Mouse (Mus musculus): ENCODE results near the gene Vwce. TPM values are rescaled to one million over a fixed set of nuclear protein-coding genes. Genes with fewer than 3 reads are reported as not detected.

Gene Vwce
- total and polyA plus RNA-seq, 2 experiments from 2014 or later = 1.3 to 1.7 TPM

DNA sequence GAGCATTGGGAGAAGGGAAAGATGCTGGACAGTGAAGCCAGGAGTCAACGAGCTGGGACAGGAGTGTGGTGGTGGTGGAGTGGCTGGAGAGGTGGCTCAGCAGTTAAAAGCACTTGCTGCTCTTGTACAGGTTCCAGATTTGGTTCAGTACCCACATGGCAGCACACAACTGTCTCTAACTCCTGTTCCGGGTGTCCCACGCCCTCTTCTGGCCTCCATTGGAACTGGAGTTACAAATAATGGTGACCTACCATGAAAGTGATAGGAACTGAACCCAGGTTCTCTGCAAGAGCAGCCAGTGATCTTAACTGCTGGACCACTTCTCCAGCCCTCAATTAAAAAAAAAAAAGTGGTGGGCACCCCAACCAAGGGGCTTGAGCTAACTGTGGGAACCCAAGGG is 35.8 kb upstream of the Vwce start:
- 38% methylated on average over 3 of the region's 3 CpGs for WGBS
- no peak for ATAC-seq
- Histone ChIP-seq H3K36me3 (ENCODE audit: insufficient read depth, low read length) (peaks cover 26% of the 10 kb centered on the region; the same call in 1 of the 2 replicates), H3K27ac (no peak overlapping the region), H3K4me3 (ENCODE audit: low read length) (no peak overlapping the region), H3K4me1 (ENCODE audit: insufficient read depth, low read length) (0 out of 2 replicates have a peak, but pooled peaks cover 4% of the 10 kb centered on the region), H3K9ac (replicated peaks; ENCODE audit: low read length) (no peak overlapping the region), H3K4me2 (ENCODE audit: low read depth, low read length) (no peak overlapping the region), H3K27me3 (ENCODE audit: insufficient read depth, low read length) (no peaks in the 10 kb centered on the region), H3K9me3 (ENCODE audit: low read length) (no peaks in the 10 kb centered on the region)
- no peak for DNase-seq (ENCODE audit: low spot score)
- TF ChIP-seq CTCF (IDR thresholded peaks at IDR 0.05; ENCODE audit: low read depth) = peak; percentile 9; the same call in 1 of the 2 replicates

- H3K27ac ChIP-seq = no peak overlapping the region
- H3K36me3 ChIP-seq (ENCODE audit: insufficient read depth, low read length) = peaks cover 22% of the 10 kb centered on the region; the same call in 1 of the 2 replicates
- no peak overlapping the region for H3K4me3 ChIP-seq (ENCODE audit: low read length)
- 92% methylated on average over 2 of the region's 2 CpGs for WGBS
- no peak overlapping the region for H3K9ac ChIP-seq (replicated peaks; ENCODE audit: low read length)
- H3K27me3 ChIP-seq (ENCODE audit: insufficient read depth, low read length) = no peaks in the 10 kb centered on the region
- no peak for DNase-seq (ENCODE audit: low spot score)
- H3K4me2 ChIP-seq (ENCODE audit: low read depth, low read length) = no peak overlapping the region
- H3K4me1 ChIP-seq (ENCODE audit: insufficient read depth, low read length) = 0 out of 2 replicates have a peak, but pooled peaks cover 4% of the 10 kb centered on the region
- no peak for ATAC-seq
- no peak for TF ChIP-seq CTCF (IDR thresholded peaks at IDR 0.05; ENCODE audit: low read depth)
- H3K9me3 ChIP-seq (ENCODE audit: low read length) = no peaks in the 10 kb centered on the region
Measured at GRCm38 (mm10) chr19:10599648-10600047, 34.4 kb upstream of the Vwce start.

DNA sequence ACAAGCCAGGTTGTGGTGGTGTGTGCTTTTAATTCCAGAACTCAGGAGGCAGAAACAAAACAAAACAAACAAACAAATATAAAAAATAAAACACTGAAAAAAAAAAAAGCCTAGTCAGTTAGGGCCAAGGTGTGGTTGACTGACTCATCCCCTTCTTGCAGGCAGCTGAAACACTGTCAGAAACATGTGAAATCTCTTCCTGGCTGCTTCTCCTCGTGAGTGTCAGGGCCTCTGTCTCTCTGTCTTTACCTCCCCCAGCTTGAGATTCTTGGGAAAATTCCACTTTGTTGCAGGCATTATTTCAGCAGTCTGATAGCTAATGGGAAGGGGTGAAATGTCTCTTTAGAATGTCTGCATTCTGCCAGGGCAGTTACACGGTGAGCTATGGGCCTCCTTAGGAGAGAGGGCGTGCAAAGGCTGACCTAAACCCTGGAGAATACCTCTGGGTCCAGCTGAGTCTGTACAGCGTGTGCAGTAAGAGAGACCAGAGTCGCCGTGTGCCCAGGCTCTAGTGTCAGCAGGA is 31.7 kb upstream of the Vwce start:
- H3K27me3 ChIP-seq (ENCODE audit: insufficient read depth, low read length) = no peaks in the 10 kb centered on the region
- 1% methylated on average over 6 of the region's 6 CpGs for WGBS

GRCm38 (mm10) chr19:10602787-10603186 is 31.2 kb upstream of the Vwce start:
- H3K9ac ChIP-seq (replicated peaks; ENCODE audit: low read length) = peak overlapping the region; percentile 52
- peak; percentile 95 for DNase-seq (ENCODE audit: low spot score)
- peak overlapping the region; percentile 22 for H3K4me3 ChIP-seq (ENCODE audit: low read length)
- H3K27me3 ChIP-seq (ENCODE audit: insufficient read depth, low read length) = no peaks in the 10 kb centered on the region
- peak; percentile 57 for ATAC-seq
- peaks cover 20% of the 10 kb centered on the region; the same call in 1 of the 2 replicates for H3K36me3 ChIP-seq (ENCODE audit: insufficient read depth, low read length)
- 0% methylated on average over 9 of the region's 9 CpGs for WGBS
- no peaks in the 10 kb centered on the region for H3K9me3 ChIP-seq (ENCODE audit: low read length)
- H3K27ac ChIP-seq = peak overlapping the region; percentile 88
- H3K4me1 ChIP-seq (ENCODE audit: insufficient read depth, low read length) = peaks cover 11% of the 10 kb centered on the region
- peak overlapping the region; percentile 53 for H3K4me2 ChIP-seq (ENCODE audit: low read depth, low read length)
- peak; percentile 91 for TF ChIP-seq CTCF (IDR thresholded peaks at IDR 0.05; ENCODE audit: low read depth)

More for the DNA sequence above, 31.7 kb upstream of the Vwce start:
- ATAC-seq (no peak), DNase-seq (ENCODE audit: low spot score) (no peak)
- TF ChIP-seq CTCF (IDR thresholded peaks at IDR 0.05; ENCODE audit: low read depth) = no peak
- H3K4me3 ChIP-seq (ENCODE audit: low read length) = peak overlapping the region; percentile 22
- H3K4me1 ChIP-seq (ENCODE audit: insufficient read depth, low read length) = peaks cover 11% of the 10 kb centered on the region
- H3K9ac ChIP-seq (replicated peaks; ENCODE audit: low read length) = peak overlapping the region; percentile 52
- H3K36me3 ChIP-seq (ENCODE audit: insufficient read depth, low read length) = peaks cover 15% of the 10 kb centered on the region; the same call in 1 of the 2 replicates
- peak overlapping the region; percentile 88 for H3K27ac ChIP-seq
- no peaks in the 10 kb centered on the region for H3K9me3 ChIP-seq (ENCODE audit: low read length)
- H3K4me2 ChIP-seq (ENCODE audit: low read depth, low read length) = peak overlapping the region; percentile 53

- H3K9ac ChIP-seq (replicated peaks; ENCODE audit: low read length) = no peak overlapping the region; the same call in 1 of the 2 replicates
- peak overlapping the region; percentile 93; the same call in 1 of the 2 replicates for H3K27ac ChIP-seq
- H3K4me2 ChIP-seq (ENCODE audit: low read depth, low read length) = no peak overlapping the region
- H3K4me1 ChIP-seq (ENCODE audit: insufficient read depth, low read length) = peaks cover 11% of the 10 kb centered on the region
- DNase-seq (ENCODE audit: low spot score) (no peak), ATAC-seq (no peak)
- no peak overlapping the region for H3K4me3 ChIP-seq (ENCODE audit: low read length)
- H3K9me3 ChIP-seq (ENCODE audit: low read length) = no peaks in the 10 kb centered on the region
- TF ChIP-seq CTCF (IDR thresholded peaks at IDR 0.05; ENCODE audit: low read depth) = no peak
- no peaks in the 10 kb centered on the region for H3K27me3 ChIP-seq (ENCODE audit: insufficient read depth, low read length)
- WGBS = 84% methylated on average over 18 of the region's 18 CpGs
- peaks cover 28% of the 10 kb centered on the region for H3K36me3 ChIP-seq (ENCODE audit: insufficient read depth, low read length)
Measured at GRCm38 (mm10) chr19:10603660-10604523, 30.1 kb upstream of the Vwce start.

- 59% methylated on average over 3 of the region's 3 CpGs for WGBS
- ATAC-seq (no peak), DNase-seq (ENCODE audit: low spot score) (no peak)
- Histone ChIP-seq H3K27me3 (ENCODE audit: insufficient read depth, low read length) (no peaks in the 10 kb centered on the region), H3K4me1 (ENCODE audit: insufficient read depth, low read length) (peaks cover 11% of the 10 kb centered on the region), H3K27ac (peak overlapping the region; percentile 93), H3K36me3 (ENCODE audit: insufficient read depth, low read length) (peaks cover 27% of the 10 kb centered on the region), H3K4me3 (ENCODE audit: low read length) (peak overlapping the region; percentile 98; the same call in 1 of the 2 replicates), H3K9ac (replicated peaks; ENCODE audit: low read length) (peak overlapping the region; percentile 92), H3K4me2 (ENCODE audit: low read depth, low read length) (peak overlapping the region; percentile 80), H3K9me3 (ENCODE audit: low read length) (no peaks in the 10 kb centered on the region)
- TF ChIP-seq CTCF (IDR thresholded peaks at IDR 0.05; ENCODE audit: low read depth) = no peak
Measured at GRCm38 (mm10) chr19:10604534-10604933, 29.5 kb upstream of the Vwce start.

Measured in hindbrain, postnatal 0 days (tissue).